Mouse (Mus musculus) lung, adult 2 months (tissue): ENCODE measurements at regions not wholly inside any gene's neighbourhood (a gene's known extent, or its start where the extent isn't known, plus 50 kb on each side); places are given as distances from the start of the nearest gene placed in this dataset.

Experiments used
- CTCF ChIP-seq: fragments of 200-500 bp; IDR thresholded peaks from 2 replicates; pipeline ENCODE4 v1.5.1; 2011; ENCODE audit warnings: mild to moderate bottlenecking, low read length, control low read depth; ENCODE audit not compliant: insufficient read depth
- POLR2A ChIP-seq: fragments of 200-500 bp; IDR thresholded peaks from 2 replicates; pipeline ENCODE4 v1.6.1; 2011; ENCODE audit warnings: low read depth, mild to moderate bottlenecking, control low read depth, low read length, borderline replicate concordance; ENCODE audit errors: extremely low read depth

- no peak for TF ChIP-seq CTCF
- TF ChIP-seq POLR2A, result no peak
Observed at GRCm38 (mm10) chr19:14772794-14773193, 174.9 kb upstream of the Tle4 start.
